Mouse (Mus musculus) heart, postnatal 0 days (tissue): ENCODE results near the gene Nsf. TPM values are rescaled to one million over a fixed set of nuclear protein-coding genes. Genes with fewer than 3 reads are reported as not detected.
A peak's percentile ranks its signal among the peaks of the same experiment; 100 is the strongest.

Experiments used
- ATAC-seq: fragments of 200-750 bp; cut with Nextera tagmentation; 2 replicates; pipeline ENCODE4 v1.8.0; 2017; ENCODE audit warnings: low read depth, moderate number of reproducible peaks, moderate library complexity; ENCODE audit not compliant: insufficient read depth
- DNase-seq: peaks from one replicate; pipeline ENCODE4 v3.0.0-alpha.2; 2016; ENCODE audit warnings: low spot score
- H3K27ac ChIP-seq: fragments of 300-500 bp; sonication (generic); 2 replicates; pipeline ENCODE4 v1.5.1; 2014; ENCODE audit warnings: low read depth, mild to moderate bottlenecking
- H3K27me3 ChIP-seq: fragments of 300-500 bp; sonication (generic); 2 replicates; pipeline ENCODE4 v1.6.1; 2014; ENCODE audit warnings: low read length, mixed read lengths; ENCODE audit not compliant: control insufficient read depth, insufficient read depth
- H3K36me3 ChIP-seq: fragments of 300-500 bp; sonication (generic); replicated peaks from 2 replicates; pipeline ENCODE4 v1.6.1; 2014; ENCODE audit warnings: low read length, mixed read lengths; ENCODE audit not compliant: control insufficient read depth, insufficient read depth
- H3K4me1 ChIP-seq: fragments of 300-500 bp; sonication (generic); 2 replicates; pipeline ENCODE4 v1.6.1; 2014; ENCODE audit warnings: antibody characterized with exemption; ENCODE audit not compliant: control insufficient read depth, insufficient read depth
- H3K4me2 ChIP-seq: fragments of 300-500 bp; sonication (generic); 2 replicates; pipeline ENCODE4 v1.6.1; 2014; ENCODE audit warnings: low read depth, mild to moderate bottlenecking, low read length, moderate library complexity
- H3K4me3 ChIP-seq: fragments of 300-500 bp; sonication (generic); 2 replicates; pipeline ENCODE4 v1.5.1; 2014; ENCODE audit warnings: low read depth, low read length
- H3K9ac ChIP-seq: fragments of 300-500 bp; sonication (generic); replicated peaks from 2 replicates; pipeline ENCODE4 v1.6.1; 2014; ENCODE audit warnings: low read depth, low read length, mixed read lengths
- H3K9me3 ChIP-seq: fragments of 300-500 bp; sonication (generic); replicated peaks from 2 replicates; pipeline ENCODE4 v1.6.1; 2016; ENCODE audit warnings: low read length; ENCODE audit not compliant: control insufficient read depth
- CTCF ChIP-seq: IDR thresholded peaks from 2 replicates; pipeline ENCODE4 v1.5.1; 2016; ENCODE audit warnings: antibody characterized with exemption, control low read depth, low read depth
- EP300 ChIP-seq: IDR thresholded peaks from 2 replicates; pipeline ENCODE4 v1.6.1; 2016; ENCODE audit warnings: antibody characterized with exemption, low read depth
- WGBS: fragments of 180-500 bp; shearing (Covaris S2); extraction: QIAGEN DNeasy Blood & Tissue Kit; methylation state at CpG from one replicate; pipeline ENCODE4 v1.1.7; 2014; 5-methylcytosine and 5-hydroxymethylcytosine counted together
- polyA plus RNA-seq: library from polyadenylated mRNA; unstranded; fragments of >200 nt; fragmentation: Nextera tagmentation; extraction: Ambion mirVana; gene quantifications from 2 replicates; pipeline ENCODE4 v1.2.1, GENCODE M21; 2015
- total RNA-seq: library from RNA; depleted of rRNA; stranded (reverse); fragments of >200 nt; gene quantifications from 2 replicates; pipeline ENCODE4 v1.2.3, GENCODE M21; 2014; ENCODE audit warnings: low replicate concordance; rRNA removed

The Nsf gene
- total and polyA plus RNA-seq, 2 experiments from 2014 or later: 24.9 to 25.2 TPM

DNA sequence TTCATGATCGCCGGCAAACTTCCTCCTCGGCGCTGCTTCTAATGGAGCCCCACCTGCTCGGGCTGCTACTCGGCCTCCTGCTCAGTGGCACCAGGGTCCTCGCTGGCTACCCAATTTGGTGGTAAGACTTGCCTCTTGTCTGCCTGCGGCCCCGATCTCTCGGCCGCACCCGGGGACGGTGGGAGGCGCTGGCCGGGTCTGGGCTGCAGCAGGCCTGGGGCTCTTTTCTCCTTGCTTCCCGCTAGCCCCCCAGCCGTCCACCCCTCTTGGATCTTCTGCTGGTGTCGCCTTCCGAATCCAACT is 179.7 kb downstream of the Nsf start:
- H3K27ac ChIP-seq: no peak overlapping the region
- no peak for TF ChIP-seq CTCF
- no peak for TF ChIP-seq EP300
- DNase-seq: no peak
- no peaks in the 10 kb centered on the region for H3K9me3 ChIP-seq
- ATAC-seq: no peak
- no peaks in the 10 kb centered on the region for H3K36me3 ChIP-seq
- peak overlapping the region; percentile 36 for H3K4me2 ChIP-seq
- peak overlapping the region; percentile 22 for H3K4me3 ChIP-seq
- peaks cover 94% of the 10 kb centered on the region for H3K27me3 ChIP-seq
- 0% methylated on average over 19 of the region's 19 CpGs for whole genome bisulfite sequencing
- no peak overlapping the region for H3K9ac ChIP-seq
- no peaks in the 10 kb centered on the region for H3K4me1 ChIP-seq

DNA sequence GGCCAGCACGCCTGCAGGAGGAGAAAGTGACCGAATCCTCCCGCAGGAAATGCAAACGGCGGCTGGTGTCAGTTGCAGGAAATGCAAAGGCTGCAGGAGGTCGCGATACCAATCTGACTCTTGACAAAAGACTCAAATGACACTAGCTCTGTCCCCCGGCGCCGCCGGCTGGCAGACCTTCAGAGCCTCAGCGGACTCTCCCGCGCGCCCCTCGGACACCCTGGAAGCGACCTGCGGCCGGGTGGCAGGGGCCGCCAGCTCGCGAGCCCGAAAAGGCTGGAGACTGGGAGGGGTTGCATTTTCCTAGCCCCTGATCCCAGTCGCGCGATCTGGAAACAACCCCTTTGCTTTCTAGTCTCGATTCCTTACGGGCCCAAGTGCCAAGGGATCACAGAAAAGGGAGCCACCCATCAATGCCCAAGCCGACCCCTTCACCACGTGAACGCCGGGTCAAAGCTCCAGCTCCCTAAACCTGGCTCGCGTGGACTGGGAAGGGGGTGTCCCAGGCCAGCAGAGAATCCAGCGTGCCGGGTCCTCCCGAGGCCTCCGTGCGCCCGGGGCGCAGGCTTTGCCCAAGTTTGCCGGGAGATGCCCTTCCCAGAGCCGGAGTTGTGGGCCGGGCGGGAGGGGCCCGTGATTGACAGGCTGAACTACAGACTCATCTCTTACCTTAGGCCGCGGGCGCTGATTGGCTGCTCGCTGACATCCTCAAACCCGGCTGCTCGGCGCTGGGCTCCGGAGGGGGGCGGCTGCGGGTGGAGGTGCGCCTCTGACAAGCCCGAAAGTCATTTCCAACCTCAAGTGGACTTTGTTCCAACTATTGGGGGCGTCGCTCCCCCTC is 180.2 kb downstream of the Nsf start, which contains the start of gene Wnt3:
Wnt3 (plus strand) TSS at position 764 of the 841 bp plus-strand sequence.
- under 1% methylated on average over 56 of the region's 60 CpGs for WGBS
- H3K27me3 ChIP-seq: peaks cover 99% of the 10 kb centered on the region

DNA sequence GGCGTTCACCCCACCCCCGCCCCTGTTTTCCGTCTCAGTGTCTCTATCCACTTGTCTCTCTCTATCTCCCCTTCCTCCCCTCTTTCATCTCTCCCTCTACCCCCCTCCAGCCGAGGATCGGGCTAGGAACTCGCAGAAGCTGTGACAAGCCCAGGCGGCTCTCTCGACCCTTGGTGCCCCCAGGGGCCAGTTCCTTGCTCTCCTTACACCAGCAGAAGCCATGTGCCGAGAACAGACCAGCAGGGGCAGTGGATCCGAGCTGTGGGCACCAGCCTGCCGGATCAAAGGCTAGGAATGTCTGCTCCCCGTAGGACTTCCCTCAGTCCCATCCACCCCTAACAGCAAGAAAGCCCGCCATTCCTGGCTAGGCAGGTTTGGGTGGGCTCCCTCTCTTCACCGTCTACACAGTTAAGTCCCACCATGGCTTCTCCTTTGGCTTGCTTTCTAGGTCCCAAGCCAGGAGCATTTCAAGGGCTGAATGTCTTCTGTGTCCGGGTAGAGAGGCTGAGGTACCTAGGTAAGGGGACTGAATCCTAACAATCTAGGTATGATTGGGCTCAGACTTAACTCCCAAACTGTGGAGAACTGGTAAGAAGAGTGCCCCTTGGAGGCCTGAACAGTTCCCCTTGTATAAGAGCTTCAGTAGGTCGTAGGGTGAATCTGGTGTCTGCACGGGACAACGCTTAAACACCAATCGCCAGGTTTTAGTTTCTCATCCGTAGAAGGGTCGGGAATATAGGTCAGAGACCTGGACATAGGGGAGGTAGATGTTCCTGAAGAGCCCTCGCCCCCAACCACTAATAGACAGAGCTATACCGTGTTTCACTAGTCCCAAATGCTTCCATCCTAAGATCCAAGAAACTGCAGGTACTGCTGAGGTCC is 181.1 kb downstream of the Nsf start:
- H3K4me1 ChIP-seq: no peaks in the 10 kb centered on the region
- no peak for DNase-seq
- H3K4me2 ChIP-seq: 0 out of 2 replicates have a peak overlapping the region, but pooled peaks have one; percentile 36
- 0 out of 2 replicates have a peak overlapping the region, but pooled peaks have one; percentile 22 for H3K4me3 ChIP-seq
- ATAC-seq: no peak
- no peaks in the 10 kb centered on the region for H3K36me3 ChIP-seq
- WGBS: under 1% methylated on average over 23 of the region's 23 CpGs
- no peak overlapping the region for H3K9ac ChIP-seq
- no peaks in the 10 kb centered on the region for H3K9me3 ChIP-seq
- no peak for TF ChIP-seq EP300
- TF ChIP-seq CTCF: no peak
- H3K27me3 ChIP-seq: peaks cover 97% of the 10 kb centered on the region
- H3K27ac ChIP-seq: no peak overlapping the region

More for the DNA sequence above, 180.2 kb downstream of the Nsf start, which contains the start of gene Wnt3:
- no peaks in the 10 kb centered on the region for H3K4me1 ChIP-seq
- H3K9me3 ChIP-seq: no peaks in the 10 kb centered on the region
- H3K4me2 ChIP-seq: peak within 1 kb of the TSS; percentile 36
- H3K27ac ChIP-seq: no peak within 1 kb of the TSS
- ATAC-seq (no peak), DNase-seq (no peak)
- no peak within 1 kb of the TSS for H3K9ac ChIP-seq
- no peaks in the 10 kb centered on the region for H3K36me3 ChIP-seq
- TF ChIP-seq CTCF (no peak), EP300 (no peak)
- peak within 1 kb of the TSS; percentile 22 for H3K4me3 ChIP-seq

Other genes starting within 250 kb of the Nsf start
- 0.92 and 3.7 TPM in 2 replicates for gene Wnt9b, start 204.2 kb downstream of the Nsf start, total RNA-seq
- gene Wnt9b, start 204.2 kb downstream of the Nsf start, polyA plus RNA-seq: 0.43 and 0.59 TPM in 2 replicates
- not detected in 2 replicates for gene Wnt3, start 179.9 kb downstream of the Nsf start, total RNA-seq
- gene Wnt3, start 179.9 kb downstream of the Nsf start, polyA plus RNA-seq: not detected in 2 replicates
- gene Arf2, start 12.7 kb upstream of the Nsf start, total RNA-seq: 47.7 and 53.5 TPM in 2 replicates
- 55.1 and 63.5 TPM in 2 replicates for gene Arf2, start 12.7 kb upstream of the Nsf start, polyA plus RNA-seq
- gene Crhr1, start 178.8 kb upstream of the Nsf start, total RNA-seq: not detected in 2 replicates
- not detected in 2 replicates for gene Crhr1, start 178.8 kb upstream of the Nsf start, polyA plus RNA-seq
- gene Sppl2c, start 232.3 kb upstream of the Nsf start, total RNA-seq: not detected in 2 replicates
- not detected in 2 replicates for gene Sppl2c, start 232.3 kb upstream of the Nsf start, polyA plus RNA-seq